Mouse (Mus musculus) kidney, adult 2 months (tissue): ENCODE measurements around the gene Borcs6.

Source experiments
- CTCF ChIP-seq: fragments of 200-500 bp; conservative IDR thresholded peaks from 2 replicates; pipeline ENCODE4 v1.5.1; 2011; ENCODE audit warnings: low read depth, mild to moderate bottlenecking, control low read depth, low read length, moderate library complexity, mixed read lengths; ENCODE audit not compliant: insufficient read depth, insufficient read length
- POLR2A ChIP-seq: fragments of 200-500 bp; IDR thresholded peaks from one replicate; pipeline ENCODE4 v1.6.1; 2011; ENCODE audit warnings: low read depth, low read length, control low read depth

- TF ChIP-seq CTCF (no peak), POLR2A (no peak)
Observed at GRCm38 (mm10) chr11:69099915-69100345, 40.4 kb downstream of the Borcs6 start.
